Mouse (Mus musculus) cerebellum, postnatal 36 days (tissue): ENCODE measurements at regions not wholly inside any gene's neighbourhood (a gene's known extent, or its start where the extent isn't known, plus 50 kb on each side); places are given as distances from the start of the nearest gene placed in this dataset.

Experiments
- DNase-seq, 2 experiments: peaks; one replicate each; pipeline ENCODE4 v3.0.0; 2021 to 2022; ENCODE audit warnings: mixed read lengths in 2 of 2

DNA sequence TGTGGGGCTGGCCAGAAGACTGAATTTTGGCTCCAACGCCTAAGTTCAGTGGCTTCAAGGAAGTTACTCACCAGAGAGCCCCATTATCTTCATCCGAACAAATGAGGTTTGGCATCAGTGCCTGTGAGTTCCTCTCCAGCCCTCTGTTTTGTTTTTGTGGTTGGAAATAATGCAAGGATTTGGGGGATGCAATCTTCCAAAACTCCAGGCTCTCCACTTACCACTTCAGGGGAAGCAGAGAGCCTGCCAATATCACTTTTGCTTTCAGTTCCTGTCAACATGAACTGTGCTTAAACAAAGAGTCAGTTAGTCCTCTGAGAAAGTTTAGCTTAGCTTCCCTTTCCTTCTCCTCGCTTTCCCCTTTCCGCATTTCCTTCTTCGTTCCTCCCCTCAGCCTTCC, 189.4 kb upstream of the Hmga2 start:
- no peak for DNase-seq

DNA sequence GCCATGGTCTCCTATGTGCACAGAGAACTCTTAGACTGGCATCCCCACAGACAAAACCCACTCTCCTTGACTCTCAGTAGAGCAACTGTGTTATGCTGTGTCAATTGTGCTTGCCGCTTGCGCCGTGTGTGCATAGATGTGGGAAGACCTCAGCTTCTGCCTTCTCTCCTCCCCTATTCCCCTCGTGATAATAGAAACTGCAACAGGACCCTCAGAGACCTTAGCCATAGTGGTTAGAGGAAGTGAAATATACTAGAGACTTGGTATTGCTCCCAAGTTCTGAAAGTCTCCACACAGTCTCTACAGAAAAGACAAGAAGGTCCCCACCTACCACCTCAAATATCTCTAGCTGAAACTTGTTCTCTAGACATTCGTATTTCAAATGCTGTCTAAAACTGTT, 188.2 kb upstream of the Hmga2 start:
- no peak for DNase-seq

- no peak for DNase-seq
Observed at GRCm38 (mm10) chr10:120663396-120663795, 187.1 kb upstream of the Hmga2 start.

GRCm38 (mm10) chr10:120660503-120660902, 184.2 kb upstream of the Hmga2 start:
- no peak for DNase-seq

DNA sequence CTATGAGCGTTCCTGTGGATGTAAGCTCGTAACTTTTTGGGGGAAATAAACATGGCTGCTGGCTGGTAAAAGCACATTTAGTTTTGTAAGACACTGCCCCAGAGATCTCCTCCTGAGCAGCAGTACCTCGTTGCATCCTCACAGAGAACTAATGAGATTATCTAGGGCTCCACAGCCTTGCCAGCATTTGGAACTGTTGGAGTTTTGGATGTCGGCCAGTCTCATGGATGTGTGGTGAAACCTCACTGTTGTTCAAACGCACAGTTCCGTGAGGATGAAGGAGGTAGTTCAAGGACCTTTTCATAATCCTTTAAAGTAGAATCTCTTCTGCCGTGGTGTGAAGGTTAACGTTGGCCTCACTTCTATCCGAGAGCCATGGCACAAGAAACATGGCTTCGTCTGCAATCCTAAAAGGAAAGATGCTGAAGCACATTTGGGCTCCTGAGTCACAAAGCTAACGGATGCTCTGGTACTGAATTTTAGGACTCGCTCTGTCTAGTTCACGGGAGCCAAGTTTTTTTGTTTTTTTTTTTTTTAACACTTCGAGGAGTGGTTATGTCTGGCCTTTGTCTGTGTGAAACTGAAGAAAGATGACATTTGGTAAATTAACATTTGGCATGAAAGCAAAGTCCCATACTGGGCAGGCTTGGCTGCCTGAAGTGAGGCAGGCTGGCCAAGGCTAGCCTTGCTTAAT, 179.1 kb upstream of the Hmga2 start:
- DNase-seq: peak; percentile 24 to 43

GRCm38 (mm10) chr10:120652525-120653215, 176.4 kb upstream of the Hmga2 start:
- no peak for DNase-seq

DNA sequence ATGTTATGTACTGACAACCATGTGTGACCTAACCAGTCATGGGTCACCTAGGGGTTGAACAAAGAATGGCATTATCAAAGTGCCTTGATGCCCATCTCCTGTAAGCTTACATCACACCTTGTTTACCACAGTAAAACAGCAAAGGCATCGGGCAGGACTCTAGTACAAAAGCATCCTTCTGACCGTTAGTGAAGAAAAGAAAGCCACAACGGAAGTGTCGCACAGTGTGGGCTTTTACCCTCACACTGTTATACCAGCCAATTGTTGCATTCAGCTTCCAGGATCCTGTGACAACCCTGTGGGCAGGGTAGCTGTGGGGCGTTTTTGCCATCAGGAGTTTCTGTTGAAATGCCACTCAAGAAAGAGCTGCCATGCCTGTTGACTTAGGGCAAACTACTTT, 175.6 kb upstream of the Hmga2 start:
- DNase-seq: no peak

GRCm38 (mm10) chr10:120650336-120650735, 174.1 kb upstream of the Hmga2 start:
- DNase-seq: no peak

GRCm38 (mm10) chr10:120648741-120649140, 172.5 kb upstream of the Hmga2 start:
- DNase-seq: no peak

DNA sequence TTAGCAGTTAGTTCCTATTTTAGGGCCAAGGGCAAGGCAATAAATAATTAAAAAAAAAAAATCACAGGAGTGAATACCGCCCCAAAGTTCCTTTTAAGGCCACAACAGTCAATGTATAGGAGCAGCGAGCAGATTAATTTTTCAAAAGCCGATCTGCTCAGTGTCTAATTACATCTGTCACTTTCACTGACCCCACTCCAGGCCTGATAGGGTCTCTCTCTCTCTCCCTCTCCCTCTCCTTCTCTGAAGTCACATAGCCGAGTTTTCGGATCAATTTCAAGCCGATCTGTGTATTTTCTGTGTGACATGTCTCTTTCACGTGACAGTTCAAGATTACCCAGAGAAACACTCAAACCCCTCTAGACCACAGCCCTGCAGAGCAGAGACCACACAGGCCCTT, 171.8 kb upstream of the Hmga2 start:
- no peak for DNase-seq

DNA sequence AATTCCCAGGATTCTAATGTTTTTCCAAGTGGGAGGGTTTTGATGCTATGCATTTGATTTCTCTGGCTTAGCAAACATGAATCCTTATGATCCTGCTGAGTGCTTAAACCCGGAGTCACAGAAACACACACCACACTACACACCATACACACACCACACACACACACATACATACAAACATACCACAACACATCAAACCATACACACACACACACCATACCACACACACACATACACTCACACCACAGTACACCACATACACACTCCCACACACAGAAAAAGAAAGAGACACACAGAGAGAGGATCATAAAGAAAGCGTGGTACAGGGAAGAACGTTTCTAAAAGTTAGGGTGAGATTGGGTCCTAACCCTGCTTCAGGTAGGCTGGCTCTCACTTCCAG, 171.1 kb upstream of the Hmga2 start:
- no peak for DNase-seq

- DNase-seq: peak; percentile 43 to 45
Observed at GRCm38 (mm10) chr10:120646862-120647311, 170.6 kb upstream of the Hmga2 start.

DNA sequence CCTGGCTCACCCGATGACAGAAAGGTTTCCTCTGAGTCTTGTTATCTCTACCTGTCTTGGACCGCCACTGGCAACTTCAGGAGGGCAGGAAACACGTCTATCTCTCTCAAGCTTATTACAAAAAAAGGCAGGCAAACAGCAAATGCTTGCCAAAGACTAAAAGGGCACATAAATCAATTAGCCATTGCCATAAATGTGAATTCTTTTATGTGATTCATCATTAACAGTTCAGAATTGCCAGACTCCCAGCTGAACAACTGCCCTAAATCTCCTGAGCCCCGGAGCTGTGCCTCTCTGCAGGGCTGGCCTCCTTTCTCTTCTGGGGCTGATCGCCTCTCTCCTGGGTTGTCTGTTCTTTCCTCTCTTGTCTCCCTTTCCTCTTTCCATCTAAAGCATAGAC, 164.6 kb upstream of the Hmga2 start:
- no peak for DNase-seq

- no peak for DNase-seq
Observed at GRCm38 (mm10) chr10:120638316-120638715, 162.0 kb upstream of the Hmga2 start.

- peak; percentile 65 to 66 for DNase-seq
Observed at GRCm38 (mm10) chr10:120635818-120636543, 159.7 kb upstream of the Hmga2 start.

GRCm38 (mm10) chr10:120635194-120635593, 158.9 kb upstream of the Hmga2 start:
- no peak for DNase-seq

GRCm38 (mm10) chr10:120632071-120632470, 155.8 kb upstream of the Hmga2 start:
- DNase-seq: no peak

DNA sequence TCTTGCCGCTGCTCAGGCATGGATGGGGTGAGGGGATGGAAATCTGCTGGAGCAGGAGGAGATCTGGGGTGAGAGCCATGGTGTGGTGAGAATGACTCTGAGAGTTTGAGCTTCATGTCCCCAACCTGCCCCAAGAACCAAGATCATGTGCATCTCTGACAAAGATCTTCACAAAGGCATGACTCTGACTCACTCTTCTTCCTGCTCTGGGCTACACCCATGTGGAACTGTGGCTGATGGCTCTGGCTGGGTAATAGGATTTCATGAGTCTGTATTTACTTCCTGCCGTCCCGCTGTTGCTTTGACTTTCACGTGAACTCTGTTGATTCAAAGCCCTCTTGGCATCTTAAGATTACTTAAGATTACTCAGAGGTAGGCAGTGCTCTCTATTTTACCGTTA, 151.8 kb upstream of the Hmga2 start:
- DNase-seq: no peak

DNA sequence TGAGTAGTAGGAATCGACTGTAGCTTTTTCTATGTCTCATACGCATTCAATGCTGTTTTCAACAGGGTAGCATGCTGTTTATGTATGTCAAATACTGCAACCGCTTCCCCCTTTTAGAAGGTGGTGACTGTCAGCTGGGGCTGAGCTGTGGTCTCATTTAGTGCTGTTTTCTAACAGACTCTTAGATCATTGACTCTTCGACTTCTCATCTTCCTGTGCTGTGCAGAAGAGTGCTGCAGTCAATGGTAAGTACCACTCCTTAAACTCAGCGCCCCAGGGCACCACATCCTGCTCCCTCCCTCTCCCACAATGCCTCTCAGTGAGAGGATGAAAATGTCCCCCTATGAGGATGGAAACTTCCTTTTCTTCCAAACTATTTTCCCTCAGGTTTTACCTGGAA, 149.2 kb upstream of the Hmga2 start:
- no peak for DNase-seq

GRCm38 (mm10) chr10:120624203-120624942, 148.1 kb upstream of the Hmga2 start:
- DNase-seq: no peak

- DNase-seq: no peak
Observed at GRCm38 (mm10) chr10:120616406-120617015, 140.2 kb upstream of the Hmga2 start.

DNA sequence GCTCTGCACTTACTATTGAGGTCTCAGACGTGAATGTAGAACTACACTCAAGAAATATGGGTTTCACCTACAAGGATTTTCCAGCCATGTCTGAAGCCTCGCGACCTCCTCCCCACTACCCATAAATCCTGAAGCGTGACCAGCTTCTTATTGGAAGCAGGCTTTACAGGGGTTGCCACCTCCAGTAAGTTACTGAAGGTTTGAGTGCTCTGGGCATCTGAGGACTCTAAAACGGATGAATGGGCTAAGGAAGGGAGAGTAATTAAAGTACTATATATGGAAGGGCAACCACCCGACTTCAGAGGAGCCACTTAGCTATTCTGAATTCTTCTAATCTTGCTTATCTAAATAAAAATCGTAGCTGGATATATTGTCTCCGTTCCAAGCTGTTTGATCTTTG, 136.1 kb upstream of the Hmga2 start:
- DNase-seq: no peak

- DNase-seq: no peak
Observed at GRCm38 (mm10) chr10:120610076-120610475, 133.8 kb upstream of the Hmga2 start.
